ENCODE assay signal across 15 mouse cellular contexts in the genomic region with DNA sequence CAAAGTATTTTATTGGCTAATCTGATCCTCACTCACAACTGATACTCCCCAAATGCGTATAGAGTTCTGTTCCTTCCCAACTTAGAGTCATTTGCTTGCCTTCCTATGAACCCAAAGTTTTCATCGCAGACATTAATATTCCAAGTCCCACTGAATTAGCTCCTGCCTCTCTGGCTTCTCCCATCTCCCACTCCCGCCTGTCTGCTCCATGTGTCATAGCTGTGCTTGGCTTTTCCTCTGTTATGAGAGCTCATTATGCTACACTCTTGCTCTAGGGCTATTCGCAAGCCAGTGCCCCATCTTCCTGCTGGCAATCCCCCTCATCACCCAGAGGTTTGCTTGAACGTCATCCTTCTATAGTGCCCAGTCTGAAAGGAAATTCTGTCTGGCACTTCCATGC.
DNase-seq lines count a peak whose midpoint lies in the region.
"Had no signal": no experiment of that assay in that cellular context is flagged by ENCODE, and none has a peak within 500 bp of the region (broad histone marks: within the 10 kb centered on the region; RNA-seq: fewer than 3 reads in every experiment).

No protein-coding gene starts in this region.

- DNase-seq in layer of hippocampus, adult 11-12 months (ENCODE audit: low spot score) = peak; percentile 21
- no peak for DNase-seq in layer of hippocampus, postnatal 10 days (ENCODE audit: low spot score in 2 of 2)
- peak; percentile 15 for DNase-seq in layer of hippocampus, adult 9-10 months (ENCODE audit: low spot score)
- DNase-seq in layer of hippocampus, postnatal 36 days = peak; percentile 27 to 32
- DNase-seq in c-Kit-positive CD71-positive TER-119-positive erythroid progenitor cells, embryonic 14.5 days (ENCODE audit: low spot score) = no peak
- DNase-seq: adrenal gland, adult 2 months; adrenal gland, postnatal 10 days; adrenal gland, postnatal 25 days; B cell, adult 2 months; cerebellum, adult 11-12 months; cerebellum, adult 2 months; cerebellum, adult 9-10 months; cerebellum, postnatal 10 days; cerebellum, postnatal 25 days; forebrain, postnatal 0 days had no signal

Comparison
In these comparisons a context has a peak if more than half of its experiments do, and no peak if none do; other contexts are left out.
1. DNase-seq: peak in layer of hippocampus, adult 11-12 months (single experiment), layer of hippocampus, adult 9-10 months (single experiment) and layer of hippocampus, postnatal 36 days (2 of 2); none in layer of hippocampus, postnatal 10 days (0 of 2) and c-Kit-positive CD71-positive TER-119-positive erythroid progenitor cells, embryonic 14.5 days (single experiment).